Mouse (Mus musculus): ENCODE measurements at regions not wholly inside any gene's neighbourhood (a gene's known extent, or its start where the extent isn't known, plus 50 kb on each side); places are given as distances from the start of the nearest gene placed in this dataset.
"Not testable (repeated sequence)": the region's sequence is repeated elsewhere in the genome, so short reads cannot be mapped to it uniquely, and the experiment has no call there.

DNA sequence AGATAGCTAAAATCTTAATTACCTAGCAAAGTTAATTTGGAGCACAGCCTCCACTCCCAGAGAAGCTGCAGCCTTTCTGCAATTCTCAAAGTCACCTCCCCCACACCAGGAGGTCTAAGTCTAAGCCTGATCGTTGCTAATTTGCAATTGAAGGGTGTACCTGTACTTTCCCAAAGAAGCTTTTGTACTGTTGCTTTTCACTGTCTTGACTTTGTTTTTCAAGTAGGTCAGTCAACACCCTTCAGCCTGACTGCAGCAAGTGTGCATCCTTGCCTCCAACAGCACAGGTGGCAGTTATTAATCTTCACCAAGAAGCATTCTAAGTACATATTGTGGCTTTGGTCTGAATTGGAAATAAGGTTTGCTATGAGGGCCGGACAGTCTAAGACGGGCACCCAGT lies 91.7 kb upstream of the Slc22a30 start:
- not testable (repeated sequence) for DNase-seq

GRCm38 (mm10) chr19:8497526-8497925 lies 92.6 kb upstream of the Slc22a30 start:
- DNase-seq: not testable (repeated sequence)

DNA sequence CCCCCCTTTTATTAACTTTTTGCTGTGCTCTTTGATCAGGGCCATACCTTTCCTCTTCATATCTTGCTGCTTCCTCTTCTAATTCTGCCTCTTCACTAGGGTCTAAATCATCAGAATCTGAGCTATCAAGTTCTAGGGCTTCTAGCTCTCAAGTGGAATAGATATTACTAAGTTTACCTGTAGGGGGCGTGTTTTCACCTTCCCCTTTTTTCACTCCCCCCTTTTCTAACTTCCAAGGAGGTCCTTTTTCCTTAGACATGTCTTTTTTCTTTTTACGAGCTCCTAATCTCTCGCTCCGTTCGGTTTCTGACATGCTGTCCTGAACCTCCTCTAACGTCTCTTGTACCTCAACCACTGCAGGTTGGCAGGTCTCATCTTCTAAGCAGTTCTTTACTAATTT lies 73.3 kb upstream of the Slc22a8 start:
- DNase-seq: not testable (repeated sequence)

- peak; percentile 47 for DNase-seq
Measured at GRCm38 (mm10) chr19:8518273-8518672, 72.8 kb upstream of the Slc22a8 start.

DNA sequence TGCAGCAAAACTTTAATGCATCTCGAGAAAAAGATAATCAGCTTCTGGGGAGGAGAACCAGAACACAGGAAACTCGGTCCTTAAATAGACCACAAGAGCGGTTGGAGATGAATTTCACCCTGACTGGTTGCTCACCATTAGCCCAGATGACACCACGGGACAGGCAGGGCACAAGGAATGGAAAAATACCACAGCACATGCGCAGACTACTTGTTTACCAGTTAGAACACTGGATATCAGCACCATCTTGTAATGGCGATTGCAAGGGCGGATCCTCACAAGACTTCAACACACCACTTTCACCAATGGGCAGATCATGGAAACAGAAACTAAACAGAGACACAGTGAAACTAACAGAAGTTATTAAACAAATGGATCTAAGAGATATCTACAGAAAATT lies 72.1 kb upstream of the Slc22a8 start:
- DNase-seq: peak; percentile 36

- no peak for DNase-seq
Measured at GRCm38 (mm10) chr19:8534597-8534996, 56.5 kb upstream of the Slc22a8 start.

- no peak for DNase-seq
Measured at GRCm38 (mm10) chr19:8536085-8536484, 55.0 kb upstream of the Slc22a8 start.

Data from adrenal gland, postnatal 14 days (tissue).